Mouse (Mus musculus) adrenal gland, adult 18-20 months (tissue): ENCODE measurements around the gene Ankrd55. TPM values are rescaled to one million over a fixed set of nuclear protein-coding genes. Genes with fewer than 3 reads are reported as not detected.
"Not testable (repeated sequence)": the region's sequence is repeated elsewhere in the genome, so short reads cannot be mapped to it uniquely, and the experiment has no call there.

Experiments used
- DNase-seq, 2 experiments: peaks; one replicate each; pipeline ENCODE4 v3.0.0; 2021 to 2022; ENCODE audit warnings: low spot score in 2 of 2
- total RNA-seq, 2 experiments: library from RNA; stranded (reverse); gene quantifications; 1 replicate in 1 of 2; 2 replicates in 1 of 2; pipeline ENCODE4 v1.2.3; 2021

Ankrd55 gene
- total RNA-seq, 2 experiments from 2014 or later = 0.80 to 4.8 TPM

DNA sequence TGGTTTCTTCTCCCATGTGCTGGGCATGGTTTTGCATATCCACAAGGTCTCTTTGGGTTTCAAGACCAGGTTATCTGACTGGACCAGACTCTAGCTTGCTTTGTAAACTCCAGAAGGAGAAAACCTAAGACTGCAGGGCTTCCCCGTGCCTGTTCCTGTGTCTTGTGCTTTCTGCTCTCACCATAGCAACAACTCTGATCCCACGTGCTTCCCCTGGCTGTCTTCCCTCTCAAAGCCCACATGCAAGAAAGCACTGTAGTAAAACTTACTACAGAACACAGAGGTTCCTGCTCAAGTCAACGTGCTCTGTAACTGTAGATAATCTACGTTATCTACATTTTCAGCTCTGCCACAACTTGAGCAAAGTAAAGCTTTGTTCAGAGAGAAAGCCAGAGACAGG lies 4.2 kb downstream of the Ankrd55 start:
- DNase-seq = no peak

DNA sequence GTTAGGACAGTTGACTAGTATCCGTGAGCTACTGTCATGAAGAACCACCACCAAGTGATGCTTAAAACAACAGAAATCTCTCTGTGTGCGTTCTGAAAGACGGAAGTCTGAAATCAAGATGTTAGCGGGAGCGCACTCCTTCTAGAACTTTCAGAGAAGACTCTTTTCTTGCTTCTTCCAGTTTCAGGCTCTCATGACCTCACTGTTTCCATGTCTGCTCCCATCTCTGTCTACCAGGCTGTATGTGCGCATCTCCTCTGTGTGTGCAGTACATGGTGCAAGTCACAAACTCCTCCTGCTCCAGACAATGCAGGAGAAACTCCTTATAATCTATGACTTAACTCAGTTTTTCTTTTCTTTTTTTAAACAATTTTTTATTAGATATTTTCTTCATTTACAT lies 4.8 kb downstream of the Ankrd55 start:
- DNase-seq = no peak

GRCm38 (mm10) chr13:112294446-112294845 lies 6.2 kb downstream of the Ankrd55 start:
- no peak for DNase-seq

DNA sequence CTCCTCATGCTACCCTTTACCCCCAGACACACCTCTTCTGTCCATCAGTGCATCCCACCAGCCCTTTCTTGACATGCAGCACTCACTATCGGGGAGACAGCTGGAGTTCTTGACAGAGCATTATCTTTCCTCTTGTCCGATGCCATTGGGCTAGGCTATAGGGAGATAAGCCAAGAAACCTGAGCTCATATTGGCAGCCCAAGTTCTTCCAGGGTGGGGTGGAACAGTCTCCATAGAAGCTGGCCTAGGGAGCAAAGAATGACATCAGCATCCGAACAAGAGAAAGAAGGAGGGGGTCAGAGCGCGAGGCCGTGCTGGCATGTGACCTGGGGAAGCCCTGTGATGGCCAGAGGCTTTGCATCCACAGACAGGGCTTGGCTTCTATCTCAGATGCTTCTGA lies 9.5 kb downstream of the Ankrd55 start:
- no peak for DNase-seq

DNA sequence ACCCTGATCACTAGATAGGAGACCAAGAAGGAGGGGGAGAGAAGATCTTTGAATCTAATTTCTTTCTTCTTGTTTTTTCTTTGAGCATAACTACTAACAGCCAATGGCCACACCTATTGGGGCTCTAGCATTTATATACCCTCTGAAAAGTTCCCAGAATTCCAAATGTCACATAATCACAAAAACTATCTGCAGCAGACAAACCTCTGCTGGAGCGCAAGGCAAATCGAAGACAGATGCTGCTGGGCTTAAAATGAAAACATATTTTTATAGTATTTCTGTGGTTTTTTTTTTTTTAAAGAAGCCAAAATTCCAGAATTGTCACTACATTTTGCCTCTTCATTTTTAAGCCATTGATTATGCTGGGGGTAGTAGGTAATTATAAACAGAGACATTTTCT lies 15.2 kb downstream of the Ankrd55 start:
- no peak for DNase-seq

- peak; percentile 60 to 62 for DNase-seq
These were observed 20.4 kb downstream of the Ankrd55 start for GRCm38 (mm10) chr13:112308672-112309071.

GRCm38 (mm10) chr13:112311611-112312010 lies 23.4 kb downstream of the Ankrd55 start:
- not testable (repeated sequence) for DNase-seq

- no peak for DNase-seq
These were observed 27.2 kb downstream of the Ankrd55 start for GRCm38 (mm10) chr13:112315442-112315841.

DNA sequence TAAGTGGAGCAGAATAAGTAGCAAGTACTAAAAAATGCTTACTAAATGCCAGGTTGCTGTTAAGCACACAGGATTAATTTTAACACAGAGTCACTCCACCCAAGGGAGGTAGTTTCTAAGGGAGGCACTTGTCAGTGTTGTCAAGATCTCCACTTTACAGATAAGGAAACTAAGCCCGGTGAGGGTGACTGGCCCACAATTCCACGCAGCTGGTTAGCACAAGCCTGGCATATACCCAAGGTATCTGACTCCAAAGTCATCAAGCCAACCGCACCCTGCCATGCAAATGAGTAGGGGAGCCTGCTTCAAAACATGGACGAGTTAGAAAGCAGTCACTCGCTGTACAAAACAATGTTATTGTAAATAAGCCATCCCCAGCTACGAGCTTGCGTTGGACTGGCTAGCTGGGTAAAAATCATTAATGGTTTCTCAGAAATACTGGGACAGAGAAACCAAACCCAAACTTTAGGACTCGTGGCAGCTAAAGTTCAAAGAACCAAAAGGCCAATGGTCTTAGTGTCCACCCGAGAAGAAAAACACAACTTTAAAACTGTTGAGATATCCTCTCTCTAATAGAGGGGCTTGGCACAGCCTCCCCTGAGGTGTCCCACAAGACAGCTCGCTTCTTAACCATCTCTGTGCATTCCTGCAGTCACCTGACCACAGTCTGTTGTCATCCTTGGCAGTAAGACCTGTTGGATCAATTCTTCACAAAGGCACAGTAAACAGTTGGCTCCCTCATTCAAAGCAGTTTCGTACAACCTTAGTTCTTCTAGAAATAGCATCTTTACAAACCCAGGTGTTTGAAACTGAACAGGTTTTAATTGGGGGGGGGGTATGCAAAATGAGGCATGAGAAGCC lies 28.6 kb downstream of the Ankrd55 start:
- DNase-seq = no peak

DNA sequence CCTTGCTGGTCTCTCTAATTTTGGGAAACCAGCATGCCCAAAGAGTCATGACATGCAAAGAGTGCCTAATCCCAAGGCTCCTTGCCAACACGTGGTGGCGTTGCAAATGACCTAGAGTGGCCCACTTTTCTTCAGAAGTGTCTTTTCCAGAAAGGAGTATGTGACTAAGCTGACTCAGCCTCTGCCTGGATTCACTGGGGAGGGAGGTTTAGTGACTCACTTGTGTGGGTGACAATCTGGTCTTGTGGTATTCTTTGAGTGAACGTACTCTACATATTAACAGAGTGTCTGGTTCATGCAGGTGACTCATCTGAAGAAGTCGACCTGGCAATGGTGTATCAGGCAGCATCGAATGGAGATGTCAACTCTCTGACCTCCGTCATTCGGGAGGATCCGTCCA lies 29.9 kb downstream of the Ankrd55 start:
- DNase-seq = peak in 1 of 2 experiments; percentile 37

DNA sequence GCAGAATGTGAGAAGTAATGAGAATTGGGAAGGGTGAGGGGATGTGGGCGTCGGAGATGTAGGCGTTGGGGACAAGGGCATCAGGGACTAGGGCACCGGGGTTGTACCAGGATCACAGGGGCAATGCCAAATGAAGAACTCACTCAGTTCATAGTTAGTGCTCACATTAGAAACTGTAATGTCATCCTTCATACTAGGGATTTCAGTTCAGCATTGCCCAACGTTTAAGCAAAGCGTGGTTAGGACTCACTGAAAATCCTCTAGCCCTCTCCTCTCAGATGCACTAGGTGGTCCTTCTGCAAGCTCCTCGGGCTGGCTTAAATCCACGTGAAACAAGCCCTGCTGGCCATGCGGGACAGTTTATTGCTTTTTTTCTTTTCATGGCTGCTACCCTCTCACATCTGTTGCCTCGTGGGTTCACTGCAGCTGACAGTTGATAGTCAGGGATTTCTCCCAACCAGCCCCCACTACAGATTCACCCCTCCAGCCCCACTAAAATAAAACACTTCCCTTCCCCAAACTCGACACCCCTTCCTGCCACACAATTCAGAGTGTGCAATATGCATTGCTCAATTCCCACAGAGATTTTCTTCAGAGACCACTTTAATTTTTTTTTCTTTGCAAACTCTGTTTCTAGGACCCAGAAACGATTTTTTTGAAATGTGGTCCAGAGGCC lies 35.5 kb downstream of the Ankrd55 start:
- DNase-seq = no peak

DNA sequence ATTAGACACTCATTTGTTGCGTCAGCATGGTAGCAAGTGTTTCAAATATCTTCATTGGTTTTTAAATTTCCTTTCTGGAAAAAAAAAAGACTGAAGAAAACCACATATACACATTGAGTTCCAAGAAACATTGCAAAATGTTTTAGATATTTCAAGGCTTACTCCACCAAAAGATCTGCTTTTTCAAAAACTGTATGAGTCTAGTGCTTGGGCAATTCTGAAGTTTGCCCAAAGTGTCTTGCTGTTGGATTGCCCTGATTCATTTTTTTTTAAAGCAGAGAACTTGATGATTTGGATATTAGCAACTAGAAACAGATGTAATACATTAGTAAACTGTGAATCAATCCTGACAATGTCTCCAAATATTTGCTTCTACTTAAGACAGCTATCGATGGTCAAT lies 36.9 kb downstream of the Ankrd55 start:
- DNase-seq = no peak

DNA sequence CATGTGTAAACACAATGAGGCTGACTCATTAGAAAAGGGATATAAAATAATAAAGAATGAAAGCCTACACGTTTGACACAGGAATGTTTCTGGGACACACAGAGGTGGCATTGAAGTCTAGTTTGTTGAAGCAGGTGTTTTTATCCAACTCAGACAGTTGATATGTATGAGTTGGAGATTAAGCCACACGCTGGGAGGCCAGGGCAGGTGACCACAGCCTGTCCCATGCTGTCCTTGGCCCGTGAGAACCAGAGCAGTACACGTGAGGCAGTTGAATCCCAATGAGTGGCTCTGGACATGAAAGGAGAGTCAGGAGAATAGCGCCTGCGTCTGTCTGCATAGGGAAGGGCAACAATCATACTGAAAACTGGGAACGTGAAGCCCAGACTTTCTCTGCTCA lies 38.2 kb downstream of the Ankrd55 start:
- DNase-seq = no peak

GRCm38 (mm10) chr13:112326977-112327376 lies 38.7 kb downstream of the Ankrd55 start:
- DNase-seq = no peak

GRCm38 (mm10) chr13:112327511-112327910 lies 39.3 kb downstream of the Ankrd55 start:
- DNase-seq = no peak

GRCm38 (mm10) chr13:112330257-112330656 lies 42.0 kb downstream of the Ankrd55 start:
- DNase-seq = no peak

DNA sequence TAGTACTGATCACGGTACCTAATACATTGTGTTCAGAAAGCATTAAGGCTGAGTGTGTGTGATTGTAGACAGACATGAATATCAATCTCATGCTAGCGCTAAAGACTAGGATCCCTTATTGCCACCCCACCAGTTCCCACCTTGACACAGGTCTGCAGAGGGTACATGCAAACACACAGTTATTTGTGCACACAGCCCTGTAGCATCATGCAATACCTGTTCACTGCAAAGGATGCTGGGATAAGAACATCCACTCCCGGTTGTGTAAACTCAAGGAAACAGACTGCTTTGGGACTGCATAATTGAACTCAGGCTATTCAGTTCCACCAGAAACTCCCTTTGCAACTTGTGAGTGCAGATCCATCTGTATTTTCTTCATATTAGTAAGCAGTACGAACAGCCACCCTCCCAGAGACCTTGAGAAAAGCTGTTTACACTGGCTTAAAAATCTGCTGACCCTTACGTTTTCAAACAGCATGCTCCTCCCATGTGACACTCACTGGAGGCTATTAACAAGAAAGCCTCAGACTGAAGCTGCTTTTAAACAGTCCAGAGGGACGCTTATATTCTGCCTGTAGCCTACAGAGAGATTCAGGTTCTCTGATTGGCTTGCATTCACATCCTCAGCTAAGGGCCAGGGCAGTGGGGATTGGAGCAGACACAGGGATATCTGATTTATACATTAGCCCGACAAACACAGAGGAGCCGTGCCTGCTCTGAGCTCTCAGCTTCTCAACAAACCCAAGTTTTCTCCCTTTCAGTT lies 42.8 kb downstream of the Ankrd55 start:
- no peak for DNase-seq

- no peak for DNase-seq
These were observed 43.4 kb downstream of the Ankrd55 start for GRCm38 (mm10) chr13:112331682-112332061.

GRCm38 (mm10) chr13:112335531-112335930 lies 47.3 kb downstream of the Ankrd55 start:
- peak in 1 of 2 experiments; percentile 35 for DNase-seq

DNA sequence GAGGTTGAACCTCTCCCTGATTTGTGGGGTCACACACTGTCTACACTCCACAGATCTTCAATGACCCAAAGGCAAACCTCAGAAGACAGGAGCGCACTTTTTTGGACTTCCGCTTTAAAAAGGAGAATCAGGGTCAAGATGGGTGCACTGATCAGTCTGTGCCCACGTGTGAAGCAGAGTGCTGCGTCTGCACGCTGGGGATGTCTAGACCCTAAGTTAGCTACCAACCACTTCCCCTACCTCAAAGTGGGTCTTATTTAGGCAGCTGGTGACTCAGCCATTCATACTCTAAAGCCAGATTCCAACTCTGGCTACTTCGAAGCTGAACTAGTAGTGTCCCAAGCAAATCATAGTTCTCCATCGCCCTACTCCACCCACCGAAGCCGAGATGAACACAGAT lies 48.9 kb downstream of the Ankrd55 start:
- no peak for DNase-seq

DNA sequence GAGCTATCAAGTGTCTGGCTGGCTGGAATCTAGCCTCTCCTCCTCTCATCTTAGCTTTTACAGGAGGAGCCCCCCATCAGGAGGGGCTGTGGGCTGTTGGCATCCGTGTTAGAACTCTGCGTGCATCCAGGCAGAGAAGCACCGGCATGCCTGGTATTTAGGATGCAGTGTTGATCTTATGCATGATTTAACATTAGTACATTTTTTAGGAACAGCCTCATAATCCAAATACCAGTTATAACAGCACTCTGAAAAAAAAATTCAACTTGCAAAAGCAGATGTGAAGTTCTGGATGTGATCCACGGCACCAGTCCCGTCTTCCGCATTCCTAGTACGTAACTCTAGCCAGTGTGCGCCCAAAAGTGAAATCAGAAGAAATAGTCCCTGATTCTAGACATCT lies 52.0 kb downstream of the Ankrd55 start:
- DNase-seq = no peak

GRCm38 (mm10) chr13:112340761-112341160 lies 52.5 kb downstream of the Ankrd55 start:
- DNase-seq = no peak
